Mouse (Mus musculus): ENCODE data around the gene Cyth1. TPM values are rescaled to one million over a fixed set of nuclear protein-coding genes. Genes with fewer than 3 reads are reported as not detected.
A peak's percentile ranks its signal among the peaks of the same experiment; 100 is the strongest.

Gene Cyth1
- polyA plus RNA-seq, 1 experiment = 9.3 TPM

GRCm38 (mm10) chr11:118226850-118227249 lies 21.5 kb downstream of the Cyth1 start:
- peak overlapping the region; percentile 65 for H3K4me3 ChIP-seq (replicated peaks)
- no peaks in the 10 kb centered on the region for H3K27me3 ChIP-seq (replicated peaks)
- TF ChIP-seq FLI1 (IDR thresholded peaks at IDR 0.05; ENCODE audit: low read length) = no peak
- no peak for TF ChIP-seq GATA1 (IDR thresholded peaks at IDR 0.05; ENCODE audit: borderline replicate concordance, low read length)
- H3K36me3 ChIP-seq (replicated peaks; ENCODE audit: low read length) = peaks cover 6% of the 10 kb centered on the region
- peaks cover 84% of the 10 kb centered on the region for H3K4me1 ChIP-seq
- H3K9me3 ChIP-seq = no peaks in the 10 kb centered on the region

GRCm38 (mm10) chr11:118225862-118226261 lies 22.5 kb downstream of the Cyth1 start:
- peaks cover 6% of the 10 kb centered on the region for H3K36me3 ChIP-seq (replicated peaks; ENCODE audit: low read length)
- no peaks in the 10 kb centered on the region for H3K9me3 ChIP-seq
- TF ChIP-seq GATA1 (IDR thresholded peaks at IDR 0.05; ENCODE audit: borderline replicate concordance, low read length) (no peak), FLI1 (IDR thresholded peaks at IDR 0.05; ENCODE audit: low read length) (no peak)
- no peaks in the 10 kb centered on the region for H3K27me3 ChIP-seq (replicated peaks)
- H3K4me3 ChIP-seq (replicated peaks) = no peak overlapping the region
- peaks cover 83% of the 10 kb centered on the region for H3K4me1 ChIP-seq

GRCm38 (mm10) chr11:118225056-118225836 lies 23.1 kb downstream of the Cyth1 start:
- H3K9me3 ChIP-seq = no peaks in the 10 kb centered on the region
- H3K27me3 ChIP-seq (replicated peaks) = no peaks in the 10 kb centered on the region
- TF ChIP-seq GATA1 (IDR thresholded peaks at IDR 0.05; ENCODE audit: borderline replicate concordance, low read length) = no peak
- no peak for TF ChIP-seq FLI1 (IDR thresholded peaks at IDR 0.05; ENCODE audit: low read length)
- H3K4me3 ChIP-seq (replicated peaks) = no peak overlapping the region
- H3K4me1 ChIP-seq = peaks cover 83% of the 10 kb centered on the region
- H3K36me3 ChIP-seq (replicated peaks; ENCODE audit: low read length) = peaks cover 6% of the 10 kb centered on the region

GRCm38 (mm10) chr11:118223416-118224067 lies 24.9 kb downstream of the Cyth1 start:
- peaks cover 79% of the 10 kb centered on the region for H3K4me1 ChIP-seq
- H3K9me3 ChIP-seq = no peaks in the 10 kb centered on the region
- TF ChIP-seq FLI1 (IDR thresholded peaks at IDR 0.05; ENCODE audit: low read length) (no peak), GATA1 (IDR thresholded peaks at IDR 0.05; ENCODE audit: borderline replicate concordance, low read length) (no peak)
- no peaks in the 10 kb centered on the region for H3K27me3 ChIP-seq (replicated peaks)
- H3K36me3 ChIP-seq (replicated peaks; ENCODE audit: low read length) = peaks cover 6% of the 10 kb centered on the region
- H3K4me3 ChIP-seq (replicated peaks) = no peak overlapping the region

GRCm38 (mm10) chr11:118222917-118223316 lies 25.5 kb downstream of the Cyth1 start:
- peaks cover 6% of the 10 kb centered on the region for H3K36me3 ChIP-seq (replicated peaks; ENCODE audit: low read length)
- TF ChIP-seq GATA1 (IDR thresholded peaks at IDR 0.05; ENCODE audit: borderline replicate concordance, low read length) = no peak
- TF ChIP-seq FLI1 (IDR thresholded peaks at IDR 0.05; ENCODE audit: low read length) = no peak
- H3K9me3 ChIP-seq = no peaks in the 10 kb centered on the region
- H3K27me3 ChIP-seq (replicated peaks) = no peaks in the 10 kb centered on the region
- H3K4me1 ChIP-seq = peaks cover 73% of the 10 kb centered on the region
- H3K4me3 ChIP-seq (replicated peaks) = no peak overlapping the region

- peaks cover 68% of the 10 kb centered on the region for H3K4me1 ChIP-seq
- no peaks in the 10 kb centered on the region for H3K27me3 ChIP-seq (replicated peaks)
- TF ChIP-seq GATA1 (IDR thresholded peaks at IDR 0.05; ENCODE audit: borderline replicate concordance, low read length) (no peak), FLI1 (IDR thresholded peaks at IDR 0.05; ENCODE audit: low read length) (no peak)
- H3K9me3 ChIP-seq = no peaks in the 10 kb centered on the region
- H3K36me3 ChIP-seq (replicated peaks; ENCODE audit: low read length) = peaks cover 6% of the 10 kb centered on the region
- peak overlapping the region; percentile 75 for H3K4me3 ChIP-seq (replicated peaks)
These were observed 26.0 kb downstream of the Cyth1 start for GRCm38 (mm10) chr11:118222351-118222885.

- TF ChIP-seq FLI1 (IDR thresholded peaks at IDR 0.05; ENCODE audit: low read length) = no peak
- no peak for TF ChIP-seq GATA1 (IDR thresholded peaks at IDR 0.05; ENCODE audit: borderline replicate concordance, low read length)
- Histone ChIP-seq H3K4me3 (replicated peaks) (peak overlapping the region; percentile 34), H3K4me1 (peaks cover 65% of the 10 kb centered on the region), H3K36me3 (replicated peaks; ENCODE audit: low read length) (peaks cover 6% of the 10 kb centered on the region), H3K27me3 (replicated peaks) (no peaks in the 10 kb centered on the region), H3K9me3 (no peaks in the 10 kb centered on the region)
These were observed 27.7 kb downstream of the Cyth1 start for GRCm38 (mm10) chr11:118220561-118221262.

GRCm38 (mm10) chr11:118219066-118219465 lies 29.3 kb downstream of the Cyth1 start:
- H3K27me3 ChIP-seq (replicated peaks) = no peaks in the 10 kb centered on the region
- TF ChIP-seq GATA1 (IDR thresholded peaks at IDR 0.05; ENCODE audit: borderline replicate concordance, low read length) (no peak), FLI1 (IDR thresholded peaks at IDR 0.05; ENCODE audit: low read length) (no peak)
- peaks cover 6% of the 10 kb centered on the region for H3K36me3 ChIP-seq (replicated peaks; ENCODE audit: low read length)
- H3K4me3 ChIP-seq (replicated peaks) = no peak overlapping the region
- no peaks in the 10 kb centered on the region for H3K9me3 ChIP-seq
- peaks cover 70% of the 10 kb centered on the region for H3K4me1 ChIP-seq

GRCm38 (mm10) chr11:118216468-118216867 lies 31.9 kb downstream of the Cyth1 start:
- no peaks in the 10 kb centered on the region for H3K9me3 ChIP-seq
- peaks cover 64% of the 10 kb centered on the region for H3K4me1 ChIP-seq
- TF ChIP-seq GATA1 (IDR thresholded peaks at IDR 0.05; ENCODE audit: borderline replicate concordance, low read length) (no peak), FLI1 (IDR thresholded peaks at IDR 0.05; ENCODE audit: low read length) (no peak)
- H3K36me3 ChIP-seq (replicated peaks; ENCODE audit: low read length) = no peaks in the 10 kb centered on the region
- H3K27me3 ChIP-seq (replicated peaks) = no peaks in the 10 kb centered on the region
- H3K4me3 ChIP-seq (replicated peaks) = no peak overlapping the region
